Mouse (Mus musculus): Measurements from ENCODE around the gene Hoxd1.

GRCm38 (mm10) chr2:74715504-74716241 lies 47.1 kb upstream of the Hoxd1 start:
- TF ChIP-seq ZC3H11A (IDR thresholded peaks at IDR 0.05; ENCODE audit: borderline replicate concordance, low read depth, low read length) = peak; percentile 92
- no peak for TF ChIP-seq MAFK (IDR thresholded peaks at IDR 0.05; ENCODE audit: insufficient read depth, low read depth, low read length)
- TF ChIP-seq ZNF384 (IDR thresholded peaks at IDR 0.05; ENCODE audit: low read depth, low read length) = no peak
- TF ChIP-seq HCFC1 (IDR thresholded peaks at IDR 0.05; ENCODE audit: borderline replicate concordance, insufficient read depth, low read length) = no peak

All from ES-E14 (cell line).